Mouse (Mus musculus) induced T-regulatory cell, adult 2 months (primary cell): Measurements from ENCODE around the gene Mpp2.
A peak's percentile ranks its signal among the peaks of the same experiment; 100 is the strongest.

Experiments used
- DNase-seq: peaks from one replicate; pipeline ENCODE4 v3.0.0-alpha.2; 2012; ENCODE audit warnings: low read depth

Gene Mpp2

DNA sequence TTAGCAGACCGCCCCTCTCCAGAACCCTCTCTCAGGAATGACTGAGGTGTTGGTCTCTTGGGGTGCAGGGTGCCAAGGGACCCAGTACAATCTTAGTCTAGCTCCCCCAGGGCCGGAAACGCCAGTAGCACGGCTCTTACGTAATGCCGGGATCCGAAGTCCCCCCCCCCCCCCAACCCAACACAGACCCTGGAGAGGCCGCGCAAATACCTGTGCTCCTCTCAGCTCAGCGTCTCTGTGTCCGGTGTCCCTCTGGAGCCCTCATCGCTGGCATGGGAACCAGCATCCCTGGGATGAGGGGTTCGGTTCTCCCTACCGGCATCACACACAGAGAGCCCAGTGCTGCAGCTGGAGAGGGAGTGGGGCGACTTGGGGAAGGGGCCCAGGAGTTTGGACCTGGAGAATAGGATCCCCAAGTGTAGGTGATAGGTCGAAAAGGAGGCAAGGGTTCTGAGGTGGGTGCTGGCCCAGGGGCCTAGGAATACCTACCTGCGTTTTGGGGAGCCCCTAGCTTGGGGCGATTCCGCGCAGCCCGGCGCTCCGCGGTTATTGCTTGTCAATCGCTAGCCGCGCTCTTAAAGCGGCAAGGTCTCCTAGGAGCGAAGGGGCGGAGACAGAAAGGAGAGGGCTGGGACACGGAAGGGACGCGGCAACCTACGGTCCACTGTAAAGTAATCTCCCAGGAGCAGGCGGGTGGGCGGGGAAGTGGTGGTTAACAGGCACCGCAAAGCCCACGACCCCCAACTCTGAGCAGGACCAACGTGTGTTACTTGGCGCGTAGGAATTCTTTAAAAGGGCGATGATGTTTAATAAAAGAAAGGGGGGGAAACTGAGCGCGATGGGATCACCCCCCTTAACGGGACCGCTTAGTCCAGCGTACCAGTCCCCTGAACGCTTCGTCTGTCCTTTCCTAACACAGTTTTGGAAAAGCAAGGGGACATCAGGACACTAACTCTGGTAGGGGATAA, at the start of gene Mpp2:
Gene Mpp2 (minus strand): TSS at position 585 of the 968 bp plus-strand sequence.
- peak; percentile 90 for DNase-seq

DNA sequence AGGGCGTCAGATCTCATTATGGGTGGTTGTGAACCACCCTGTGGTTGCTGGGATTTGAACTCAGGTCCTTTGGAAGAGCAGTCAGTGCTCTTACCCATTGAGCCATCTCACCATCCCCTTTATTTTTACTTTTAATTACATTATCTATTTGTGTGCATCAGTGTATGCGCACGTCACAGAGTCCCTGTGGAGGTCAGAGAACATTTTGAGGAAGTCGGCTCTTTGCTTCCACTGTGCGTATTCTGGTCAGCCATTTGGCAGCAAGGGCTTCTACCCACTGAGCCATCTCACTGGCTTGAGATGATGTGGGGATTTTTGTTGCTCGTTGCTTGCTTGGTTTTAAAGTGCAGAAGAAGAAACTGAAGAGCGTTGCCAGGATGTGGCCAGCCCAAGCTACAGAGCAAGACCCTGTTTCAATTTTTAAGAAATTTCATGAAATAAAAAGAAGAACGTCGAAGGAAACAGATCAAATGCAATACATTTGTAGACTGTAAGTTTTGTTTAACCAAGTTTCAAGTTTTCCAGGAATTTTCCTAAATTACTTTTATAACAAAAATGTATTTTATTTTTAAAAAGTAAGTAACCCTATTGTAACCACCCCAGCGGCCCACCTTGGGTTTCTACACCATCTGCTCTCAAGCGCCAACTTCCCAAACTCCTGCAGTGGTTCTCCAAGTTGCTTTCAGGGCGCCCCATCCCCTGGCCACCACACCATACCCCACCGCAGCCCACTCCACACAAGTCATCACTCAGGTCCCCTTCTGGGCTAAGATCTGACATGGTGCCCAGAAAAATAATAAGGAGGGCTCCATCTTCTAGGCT, 49.5 kb upstream of the Mpp2 start:
- DNase-seq: peak; percentile 34

DNA sequence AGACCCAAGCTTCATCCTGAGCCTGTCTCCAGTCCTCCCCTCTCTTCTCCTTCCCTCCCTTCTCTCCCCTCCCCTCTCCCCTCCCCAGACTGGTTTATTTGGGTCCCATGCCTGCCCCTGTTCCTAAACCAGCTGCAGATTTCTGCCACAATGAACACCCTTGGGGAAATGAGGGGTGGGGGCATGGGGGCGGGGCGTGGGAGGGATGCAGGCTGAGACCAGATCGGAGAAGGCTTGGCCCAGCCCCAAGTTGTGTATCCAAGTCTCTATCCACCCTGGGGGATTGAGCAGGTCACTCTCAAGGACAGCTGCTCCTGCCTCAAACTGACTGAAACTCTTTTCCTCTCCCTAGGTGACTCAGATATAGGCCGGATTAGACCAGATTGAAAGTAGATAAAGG, 46.2 kb upstream of the Mpp2 start:
- no peak for DNase-seq

DNA sequence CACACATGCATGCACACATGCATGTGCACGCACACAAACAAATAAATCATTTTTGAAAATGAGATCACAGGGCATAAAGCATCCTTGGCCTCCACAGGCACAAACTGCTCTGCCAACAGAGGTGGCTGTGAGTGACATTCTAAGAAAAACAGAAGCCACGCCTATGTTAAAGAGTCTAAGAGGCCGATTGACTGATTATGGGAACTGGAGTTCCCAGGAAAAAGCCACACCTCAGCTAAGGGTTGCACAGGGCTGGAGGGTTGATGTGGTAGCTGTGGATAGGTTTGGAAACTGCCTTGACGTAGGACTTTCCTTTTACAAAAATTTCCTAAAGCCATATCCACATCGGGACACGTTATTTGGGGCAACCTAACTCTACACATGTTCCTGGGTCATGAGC, 29.1 kb upstream of the Mpp2 start:
- DNase-seq: no peak

DNA sequence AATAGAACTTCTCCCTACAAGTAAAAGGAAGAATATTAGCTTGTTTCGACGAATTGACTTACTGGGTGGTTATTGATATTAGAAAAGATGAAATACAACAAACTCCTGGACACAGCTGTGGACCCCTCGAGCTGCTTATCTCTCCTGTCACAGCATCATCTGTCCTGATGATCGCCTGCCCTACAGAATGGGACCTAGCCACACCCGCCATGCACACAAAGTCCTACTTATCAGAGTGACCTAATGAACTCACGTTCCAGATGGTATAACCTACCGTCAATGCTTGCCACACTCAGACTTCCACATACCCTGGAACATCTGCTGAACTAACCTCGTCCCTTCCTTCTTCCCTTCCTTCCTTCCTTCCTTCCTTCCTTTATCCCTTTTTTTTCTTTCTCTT, 27.9 kb upstream of the Mpp2 start:
- no peak for DNase-seq

DNA sequence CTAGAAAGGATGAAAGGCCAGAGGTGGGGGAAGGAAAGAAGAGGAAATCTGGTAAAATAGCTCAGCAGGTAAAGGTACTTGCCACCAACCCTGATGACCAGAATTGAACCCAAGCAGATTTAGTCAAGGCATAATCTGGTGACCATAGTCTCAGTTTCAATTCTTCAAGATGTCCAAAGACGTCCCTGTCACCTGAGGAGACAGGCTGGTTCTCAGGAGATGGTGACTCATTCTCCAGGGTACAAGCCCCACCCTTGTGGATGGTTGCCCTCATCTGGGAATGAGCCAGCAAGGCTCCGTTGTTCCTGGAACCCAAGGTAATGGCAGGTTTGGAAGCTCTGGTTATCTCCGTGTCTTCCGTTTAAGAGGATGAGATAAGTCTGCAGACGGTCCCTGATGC, 23.3 kb upstream of the Mpp2 start:
- no peak for DNase-seq

DNA sequence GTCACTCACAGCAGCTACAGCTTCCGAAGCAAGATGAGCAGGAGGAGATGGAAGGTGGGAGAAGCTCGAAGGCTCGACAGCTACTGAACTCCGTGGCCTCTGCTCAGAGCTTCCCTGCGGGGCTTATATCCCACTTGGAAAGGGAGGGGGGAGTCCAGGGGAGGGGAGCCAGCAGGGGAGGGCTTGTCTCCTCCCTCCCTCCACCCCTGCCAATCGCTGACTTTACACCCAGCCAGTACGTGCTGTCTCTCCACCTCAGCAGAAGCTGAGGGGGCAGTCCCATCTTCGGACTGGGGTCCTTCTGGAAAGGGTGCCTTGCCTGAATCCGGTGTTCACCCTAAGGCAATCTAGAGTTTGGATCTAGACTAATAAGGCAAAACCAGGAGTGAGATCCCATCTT, 19.4 kb upstream of the Mpp2 start, which contains the start of gene Pyy:
Gene Pyy (minus strand): TSS at position 101 of the 400 bp plus-strand sequence.
- no peak for DNase-seq

DNA sequence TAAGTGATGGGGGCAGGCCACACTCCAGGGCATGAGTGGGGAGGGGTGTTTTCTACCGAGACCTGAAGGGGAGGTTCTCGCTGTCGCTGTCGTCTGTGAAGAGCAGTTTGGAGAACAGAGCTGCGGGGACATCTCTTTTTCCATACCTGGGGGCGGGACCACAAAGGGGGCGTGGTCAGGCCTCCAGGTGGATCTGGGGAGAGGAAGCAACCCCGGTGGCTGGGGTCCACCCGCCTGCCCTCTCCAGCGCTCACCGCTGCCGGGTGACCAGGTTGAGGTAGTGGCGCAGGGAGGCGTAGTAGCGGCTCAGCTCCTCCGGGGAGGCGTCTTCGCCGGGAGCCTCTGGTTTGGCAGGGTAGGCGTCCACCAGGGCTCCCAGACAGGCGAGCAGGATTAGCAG, 18.6 kb upstream of the Mpp2 start:
- no peak for DNase-seq

DNA sequence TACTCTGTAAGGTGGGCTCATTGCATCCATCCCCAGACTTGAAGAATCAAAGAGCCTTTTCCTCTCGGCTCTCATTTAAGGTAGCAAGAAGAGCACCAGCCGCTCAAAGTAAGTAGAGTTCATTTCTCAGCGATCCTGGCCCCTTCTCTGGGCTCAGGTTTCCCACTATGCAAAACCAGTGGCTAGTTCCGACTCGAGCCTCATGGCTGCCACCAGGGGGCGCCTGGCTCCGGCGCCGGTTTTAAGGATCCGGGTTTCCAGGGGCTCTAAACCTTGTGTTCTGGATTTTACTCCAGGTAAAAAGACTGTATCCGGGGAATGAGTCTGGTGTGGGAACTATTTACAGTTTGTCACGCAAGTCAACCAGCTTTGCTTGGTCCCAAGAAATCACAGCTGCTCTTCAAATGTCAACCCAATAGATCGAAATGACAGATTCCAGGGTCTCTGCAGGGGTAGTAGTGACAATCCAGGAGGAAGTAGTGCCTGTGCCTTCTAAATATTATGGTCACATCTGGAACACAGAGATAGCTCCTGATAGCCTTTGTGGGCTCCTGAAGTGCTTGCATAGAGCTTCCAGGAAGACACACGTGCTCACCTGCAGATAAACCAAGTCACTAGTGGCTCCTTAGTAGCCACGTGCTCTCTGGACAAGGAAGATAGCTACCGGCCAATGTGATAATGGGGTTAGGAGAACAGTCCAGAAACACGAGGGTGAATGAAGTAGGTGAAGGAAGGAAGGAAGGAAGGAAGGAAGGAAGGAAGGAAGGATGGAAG, 14.4 kb upstream of the Mpp2 start:
- DNase-seq: peak; percentile 75

DNA sequence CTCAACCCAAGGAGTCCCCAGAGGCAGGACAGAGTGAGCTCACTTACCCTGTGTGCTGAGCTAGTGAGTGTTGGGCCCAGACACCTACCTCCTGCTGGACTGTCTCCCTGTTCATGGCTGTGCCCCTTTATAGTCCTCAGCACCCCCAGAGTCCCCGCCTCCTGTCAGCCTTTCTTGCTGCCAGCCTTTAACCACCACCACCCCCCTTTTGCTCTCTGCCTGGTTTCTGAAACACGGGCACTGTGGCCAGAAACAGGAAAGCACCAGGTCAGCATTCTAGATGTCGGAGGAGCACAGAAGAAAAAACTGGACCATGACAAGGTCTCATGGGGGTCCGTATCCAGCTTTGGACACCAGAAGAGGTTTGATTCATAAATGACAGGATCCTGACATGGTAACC, 12.9 kb upstream of the Mpp2 start, which contains the start of gene Ppy:
Gene Ppy (minus strand): TSS at position 101 of the 400 bp plus-strand sequence.
- DNase-seq: no peak

DNA sequence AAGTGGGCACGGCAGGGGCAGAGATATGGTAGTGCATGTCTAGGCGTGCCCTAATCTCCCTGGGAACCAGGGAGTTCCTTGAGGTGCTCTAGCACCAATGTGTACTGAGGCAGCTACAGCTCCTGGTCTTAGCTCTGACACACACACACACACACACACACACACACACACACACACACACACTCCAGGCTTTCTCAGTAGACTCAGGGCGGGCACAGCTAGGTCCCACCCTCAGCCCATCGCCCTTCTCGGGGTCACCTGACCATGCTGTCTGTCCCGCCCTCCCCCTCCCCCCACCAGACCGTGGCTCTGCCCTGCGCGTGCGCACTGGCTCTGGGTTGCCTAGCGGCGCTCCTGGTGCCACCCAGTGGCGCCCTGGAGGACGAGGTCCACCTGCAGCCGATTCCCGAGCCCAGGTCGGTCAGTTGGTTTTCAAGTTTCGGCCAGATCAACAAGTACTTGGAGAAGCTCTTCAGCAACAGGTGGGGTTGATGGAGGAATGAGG, 8.6 kb upstream of the Mpp2 start:
- DNase-seq: peak; percentile 85

DNA sequence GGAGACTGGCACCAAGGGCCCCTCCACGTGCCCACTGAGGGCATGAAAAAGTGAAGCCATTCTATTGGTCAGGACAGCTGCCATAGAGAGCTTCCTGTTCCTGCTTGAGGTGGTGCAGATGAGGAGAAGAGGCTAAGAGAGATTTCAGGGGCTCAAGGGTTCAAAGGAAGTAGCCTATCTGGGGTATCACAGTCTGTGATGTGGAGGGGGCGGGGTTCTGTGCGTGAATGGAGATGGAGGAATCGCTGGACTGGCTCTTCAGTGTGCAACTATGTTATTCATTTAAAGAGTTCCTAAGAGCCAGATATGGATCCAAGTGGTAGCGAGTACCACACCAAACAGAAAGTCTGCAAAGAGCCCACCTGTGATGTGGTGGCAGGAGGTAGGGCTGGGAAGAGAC, 8.1 kb upstream of the Mpp2 start:
- DNase-seq: peak; percentile 33

DNA sequence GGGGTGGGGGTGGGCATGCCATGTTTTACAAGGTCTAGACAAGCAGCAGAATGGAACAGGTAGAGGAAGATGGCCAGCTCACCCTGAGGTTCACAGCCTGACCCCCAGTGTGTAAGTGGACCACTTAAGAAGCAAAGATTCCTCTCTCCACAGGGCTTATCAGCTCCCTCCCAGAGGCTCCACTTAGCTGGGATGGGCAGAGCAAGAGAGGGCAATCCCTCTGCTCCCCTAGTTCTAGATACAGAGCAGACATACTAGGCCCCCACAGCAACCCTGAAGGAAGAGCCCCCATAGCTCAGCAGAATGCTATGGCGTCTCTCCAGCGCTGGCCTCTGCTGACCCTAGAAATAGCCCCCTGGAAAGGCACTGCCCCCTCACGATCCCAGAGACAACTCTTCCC, 7.4 kb upstream of the Mpp2 start:
- no peak for DNase-seq

DNA sequence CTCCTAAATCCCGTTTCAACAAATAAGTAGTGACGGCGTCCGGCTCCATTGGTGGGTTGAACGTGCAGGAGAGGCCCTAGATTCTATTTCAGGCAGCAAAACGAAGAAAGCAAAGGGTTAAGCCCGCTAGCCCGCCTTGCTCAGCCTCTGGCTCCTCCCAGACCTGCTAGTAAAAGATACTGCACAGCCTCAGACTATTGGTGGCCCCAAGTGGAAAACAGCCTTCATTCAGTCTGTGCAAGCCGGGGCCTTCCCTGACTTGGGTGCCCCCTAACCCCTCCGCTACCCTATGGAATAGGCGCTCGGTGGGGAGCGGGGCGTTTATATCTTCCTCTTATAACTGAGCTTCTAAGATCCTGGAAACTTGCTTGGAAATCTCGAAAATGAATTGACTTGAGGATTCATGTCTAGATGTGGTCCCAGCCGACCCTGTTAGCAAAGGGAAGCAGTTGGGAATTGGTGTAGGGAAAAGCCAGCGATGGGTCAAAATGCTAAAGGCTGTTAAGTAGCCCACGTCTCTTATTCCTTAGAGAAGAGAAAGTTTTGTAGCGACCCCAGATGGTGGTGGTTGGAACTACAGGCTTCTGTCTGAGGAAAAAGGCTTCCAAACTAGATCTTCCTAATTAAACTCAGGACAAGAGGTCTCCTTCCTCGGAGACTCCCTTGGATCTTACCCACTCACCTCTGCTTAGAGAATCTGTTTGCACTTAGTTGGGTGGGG, 933 bp upstream of the Mpp2 start:
- peak; percentile 89 for DNase-seq

DNA sequence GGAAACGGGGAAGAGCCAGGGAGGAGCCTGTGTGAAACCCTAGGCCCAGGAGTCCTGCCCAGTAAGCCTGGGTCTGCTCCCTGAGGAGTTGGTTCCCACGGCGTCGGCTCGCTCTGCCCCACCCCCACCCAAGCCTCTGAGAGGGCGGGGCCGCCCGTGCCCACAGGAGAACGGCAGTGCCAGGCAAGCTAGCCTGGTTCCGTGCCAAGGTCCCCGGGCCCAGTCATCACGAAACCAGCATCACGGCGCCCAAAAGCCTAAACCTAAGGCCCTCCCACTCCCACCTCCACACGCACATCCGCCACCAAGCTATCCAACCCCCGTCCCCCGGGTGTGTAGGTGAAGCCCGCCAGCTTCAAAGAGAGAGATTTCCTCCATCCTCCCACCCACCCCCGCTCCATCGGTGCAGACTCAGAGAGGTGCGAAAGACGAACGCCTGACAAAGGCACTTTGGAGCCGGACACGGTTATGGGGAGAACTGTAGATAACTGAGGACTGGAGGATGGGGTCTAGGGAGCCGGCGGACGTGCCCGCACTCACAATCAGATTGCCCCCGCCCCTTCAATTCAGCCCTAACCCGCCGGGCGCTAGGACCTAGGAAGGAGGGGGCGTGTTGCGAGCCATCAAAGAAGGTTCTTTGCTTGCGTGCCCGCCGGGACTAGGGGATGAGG, 1.1 kb downstream of the Mpp2 start:
- peak; percentile 96 for DNase-seq

DNA sequence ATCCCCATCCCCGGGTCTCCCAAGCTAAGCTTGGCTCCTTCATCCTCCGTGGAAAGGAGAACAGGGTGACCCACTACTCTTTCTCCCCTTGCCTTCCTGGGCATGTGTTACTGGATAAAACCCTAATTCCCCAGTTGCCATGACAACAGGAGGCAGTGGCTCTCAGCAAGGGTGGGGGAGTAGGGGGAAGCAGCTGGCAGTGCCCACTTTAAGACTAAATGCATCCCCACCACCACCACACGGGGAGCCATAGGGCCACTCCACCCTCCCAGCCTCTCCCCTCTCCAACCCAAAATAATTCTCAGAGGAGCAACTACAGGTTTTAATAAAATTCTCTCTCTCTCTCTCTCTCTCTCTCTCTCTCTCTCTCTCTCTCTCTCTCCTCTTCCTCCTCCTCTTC, 2.0 kb downstream of the Mpp2 start:
- peak; percentile 65 for DNase-seq

DNA sequence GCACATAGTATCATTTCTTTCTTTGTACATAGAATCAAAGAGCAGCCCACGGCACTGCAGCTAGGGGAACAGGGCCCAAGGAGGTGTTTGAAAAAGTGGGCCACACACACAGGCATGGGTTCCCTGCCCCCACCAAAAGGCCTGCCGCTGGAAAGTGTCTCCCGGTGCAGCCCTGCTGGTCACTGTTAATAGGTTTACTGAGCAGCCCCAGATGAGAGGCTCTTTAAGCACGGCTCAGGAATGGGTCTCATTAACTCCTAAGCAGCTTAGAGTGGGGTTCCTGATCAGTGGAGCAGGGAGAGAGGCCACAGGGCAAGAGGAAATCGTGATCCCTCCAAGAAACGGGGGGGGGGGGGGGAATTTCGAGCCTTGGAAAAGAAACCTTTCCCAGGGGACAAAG, 4.2 kb downstream of the Mpp2 start:
- no peak for DNase-seq

DNA sequence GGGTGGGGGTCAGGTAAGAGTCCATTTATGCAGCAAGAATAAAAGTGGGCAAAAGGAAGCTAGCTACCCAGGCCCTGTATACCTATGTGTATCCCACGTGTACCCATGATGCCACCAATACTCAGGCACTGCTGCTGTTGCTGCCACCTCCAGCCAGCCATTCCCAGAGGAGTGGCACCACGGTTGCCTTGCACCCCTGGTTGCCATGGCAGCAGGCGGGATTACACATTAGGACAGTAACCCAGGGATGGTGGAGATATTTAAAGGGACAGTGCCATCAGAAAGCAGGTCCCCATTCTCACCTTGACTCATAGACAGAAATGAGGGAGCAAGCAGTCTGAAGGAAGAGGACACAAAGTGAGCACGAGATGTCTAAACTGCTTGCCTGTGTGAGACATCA, 5.1 kb downstream of the Mpp2 start:
- DNase-seq: no peak

DNA sequence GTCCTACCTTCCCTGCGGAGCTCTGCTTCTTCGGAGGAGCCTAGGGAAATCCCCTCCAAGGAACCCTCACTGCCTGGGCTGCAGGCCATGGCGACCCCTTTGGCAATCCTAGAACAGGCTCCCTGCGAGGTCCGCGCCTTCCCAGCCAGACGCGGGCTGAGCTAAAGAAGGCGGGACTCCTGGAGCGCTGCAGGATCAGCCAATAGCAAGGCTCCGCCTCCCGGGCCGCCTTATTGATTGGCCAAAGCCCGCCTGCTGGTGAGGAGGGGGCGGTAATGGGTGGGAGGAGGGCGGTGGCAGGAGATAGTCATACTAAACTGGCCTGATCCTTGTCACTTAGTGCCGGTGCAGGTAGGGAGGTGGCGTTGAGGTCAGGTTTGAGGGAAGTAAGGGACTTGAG, 6.0 kb downstream of the Mpp2 start:
- DNase-seq: peak; percentile 45

DNA sequence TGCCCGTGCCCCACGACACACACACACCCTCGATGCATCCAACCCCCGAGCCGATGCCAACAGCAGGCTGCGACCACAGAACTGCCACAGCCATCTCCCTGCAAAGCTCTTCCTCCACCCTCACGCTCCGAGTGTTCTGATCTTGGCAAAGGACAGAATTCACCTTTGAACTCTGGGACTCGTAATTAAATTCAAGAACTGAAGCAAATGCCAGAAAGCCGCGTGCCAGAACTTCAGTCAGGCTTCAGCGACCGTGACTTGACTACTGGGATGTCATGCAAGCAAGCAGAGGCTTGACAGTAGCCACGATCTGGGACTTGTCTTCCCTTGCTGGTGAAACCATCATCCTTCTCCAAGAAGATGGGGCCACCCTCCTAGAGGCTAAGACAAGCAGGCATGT, 14.6 kb downstream of the Mpp2 start:
- DNase-seq: no peak

DNA sequence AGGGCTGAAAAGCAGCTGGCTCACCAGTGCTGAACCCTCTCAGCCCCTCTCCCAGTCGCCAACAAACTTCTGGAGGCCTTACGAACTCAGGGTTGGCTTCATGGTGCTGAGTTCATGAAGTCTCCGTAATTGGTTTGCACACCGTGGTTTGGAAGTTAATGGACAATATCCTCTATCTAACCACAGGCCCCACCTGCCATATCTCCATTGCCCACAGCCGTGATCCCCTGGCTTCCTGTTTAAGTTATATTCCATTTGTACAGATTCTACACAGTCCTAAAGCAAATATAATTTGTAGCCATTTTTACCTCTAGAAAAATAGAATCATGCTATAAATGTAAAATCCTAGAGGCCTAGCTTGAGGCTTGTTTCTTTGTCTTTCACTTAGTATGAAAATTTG, 15.6 kb downstream of the Mpp2 start:
- no peak for DNase-seq
